Mouse (Mus musculus): ENCODE measurements around the gene Rbfox3. TPM values are rescaled to one million over a fixed set of nuclear protein-coding genes. Genes with fewer than 3 reads are reported as not detected.

Rbfox3 gene
- polyA plus RNA-seq, 1 experiment from 2014 or later = 31.7 TPM

DNA sequence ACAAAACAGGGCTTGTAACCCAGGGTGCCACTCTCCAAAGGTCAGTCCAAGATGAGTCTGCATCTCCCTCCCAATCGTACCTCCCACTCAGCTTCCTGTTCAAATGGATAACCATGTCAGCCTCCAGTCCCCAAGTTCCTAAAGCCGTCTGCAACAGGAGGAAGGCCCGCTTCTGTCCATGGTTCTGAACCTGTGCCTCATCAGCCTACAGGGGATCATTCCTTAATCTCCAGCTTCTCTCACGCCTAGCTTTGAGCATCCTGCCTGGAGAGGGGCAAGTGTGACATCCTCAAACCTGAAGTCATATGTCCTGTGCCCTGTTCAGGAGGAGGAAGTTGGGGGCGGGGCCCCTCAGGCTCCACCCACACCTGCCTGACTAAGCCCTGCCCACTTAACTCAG lies 15.7 kb upstream of the Rbfox3 start:
- H3K9me3 ChIP-seq (ENCODE audit: control insufficient read depth, low read length) = no peaks in the 10 kb centered on the region
- H3K27ac ChIP-seq (replicated peaks; ENCODE audit: low read depth, low read length) = no peak overlapping the region
- WGBS = 10% methylated on average over 5 of the region's 5 CpGs
- H3K4me1 ChIP-seq (ENCODE audit: control insufficient read depth, insufficient read depth, low read length) = no peaks in the 10 kb centered on the region
- ATAC-seq (ENCODE audit: low FRiP score, low TSS enrichment) (no peak), DNase-seq (no peak)
- no peak overlapping the region for H3K4me3 ChIP-seq (replicated peaks; ENCODE audit: low read depth, low read length)
- H3K4me2 ChIP-seq (ENCODE audit: low read length) = no peak overlapping the region
- H3K36me3 ChIP-seq (ENCODE audit: control insufficient read depth, insufficient read depth, low read length) = no peaks in the 10 kb centered on the region
- no peak overlapping the region for H3K9ac ChIP-seq (replicated peaks; ENCODE audit: low read length)
- H3K27me3 ChIP-seq (ENCODE audit: control insufficient read depth, insufficient read depth, low read length) = no peaks in the 10 kb centered on the region

- Histone ChIP-seq H3K4me3 (replicated peaks; ENCODE audit: low read depth, low read length) (no peak overlapping the region), H3K27ac (replicated peaks; ENCODE audit: low read depth, low read length) (no peak overlapping the region), H3K36me3 (ENCODE audit: control insufficient read depth, insufficient read depth, low read length) (no peaks in the 10 kb centered on the region), H3K9ac (replicated peaks; ENCODE audit: low read length) (no peak overlapping the region), H3K4me1 (ENCODE audit: control insufficient read depth, insufficient read depth, low read length) (peaks cover 6% of the 10 kb centered on the region), H3K27me3 (ENCODE audit: control insufficient read depth, insufficient read depth, low read length) (no peaks in the 10 kb centered on the region), H3K9me3 (ENCODE audit: control insufficient read depth, low read length) (no peaks in the 10 kb centered on the region), H3K4me2 (ENCODE audit: low read length) (no peak overlapping the region)
- no peak for DNase-seq
- WGBS = 85% methylated on average over 6 of the region's 6 CpGs
- no peak for ATAC-seq (ENCODE audit: low FRiP score, low TSS enrichment)
Observed at GRCm38 (mm10) chr11:118921852-118922251, 10.5 kb upstream of the Rbfox3 start.

DNA sequence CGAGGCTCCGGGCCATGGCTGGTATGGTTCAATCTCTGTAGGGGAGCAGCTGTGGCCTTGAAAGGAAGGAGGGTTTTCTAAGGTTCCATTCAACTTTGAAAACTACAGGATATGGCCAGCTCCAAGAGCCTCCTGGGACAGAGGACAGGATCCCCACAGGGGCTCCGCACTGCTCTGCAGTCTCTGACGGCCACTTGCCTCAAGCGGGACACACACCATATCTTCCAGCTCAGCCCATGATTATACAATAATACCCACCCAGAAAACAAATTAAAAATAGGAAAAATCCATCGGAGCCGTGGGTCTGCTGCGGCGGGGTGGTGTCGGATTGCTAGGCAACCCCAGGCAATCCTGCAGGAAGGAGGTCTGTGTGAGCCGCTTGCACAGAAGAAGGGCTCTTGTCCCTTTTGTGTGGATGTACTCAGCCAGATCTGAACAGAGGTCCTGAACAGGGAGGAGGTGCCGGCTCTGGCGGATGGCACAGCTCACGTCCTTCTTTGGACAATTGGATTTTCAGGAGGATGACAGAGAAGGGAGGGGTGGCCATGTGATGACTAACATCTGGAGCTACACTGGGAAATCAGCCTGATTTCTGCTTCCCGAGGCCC lies 5.1 kb upstream of the Rbfox3 start:
- Histone ChIP-seq H3K4me1 (ENCODE audit: control insufficient read depth, insufficient read depth, low read length) (peaks cover 16% of the 10 kb centered on the region), H3K36me3 (ENCODE audit: control insufficient read depth, insufficient read depth, low read length) (no peaks in the 10 kb centered on the region), H3K9me3 (ENCODE audit: control insufficient read depth, low read length) (no peaks in the 10 kb centered on the region), H3K27ac (replicated peaks; ENCODE audit: low read depth, low read length) (peak overlapping the region; percentile 68), H3K27me3 (ENCODE audit: control insufficient read depth, insufficient read depth, low read length) (no peaks in the 10 kb centered on the region), H3K4me2 (ENCODE audit: low read length) (peak overlapping the region; percentile 19), H3K9ac (replicated peaks; ENCODE audit: low read length) (no peak overlapping the region), H3K4me3 (replicated peaks; ENCODE audit: low read depth, low read length) (no peak overlapping the region)
- peak; percentile 48; the same call in 1 of the 2 replicates for ATAC-seq (ENCODE audit: low FRiP score, low TSS enrichment)
- peak; percentile 62 for DNase-seq
- WGBS = 2% methylated on average over 15 of the region's 15 CpGs

GRCm38 (mm10) chr11:118915888-118916287 lies 4.5 kb upstream of the Rbfox3 start:
- Histone ChIP-seq H3K4me3 (replicated peaks; ENCODE audit: low read depth, low read length) (no peak overlapping the region), H3K27ac (replicated peaks; ENCODE audit: low read depth, low read length) (peak overlapping the region; percentile 68), H3K36me3 (ENCODE audit: control insufficient read depth, insufficient read depth, low read length) (no peaks in the 10 kb centered on the region), H3K9ac (replicated peaks; ENCODE audit: low read length) (no peak overlapping the region), H3K4me1 (ENCODE audit: control insufficient read depth, insufficient read depth, low read length) (peaks cover 21% of the 10 kb centered on the region), H3K4me2 (ENCODE audit: low read length) (peak overlapping the region; percentile 19; the same call in 1 of the 2 replicates), H3K27me3 (ENCODE audit: control insufficient read depth, insufficient read depth, low read length) (no peaks in the 10 kb centered on the region), H3K9me3 (ENCODE audit: control insufficient read depth, low read length) (no peaks in the 10 kb centered on the region)
- 15% methylated on average over 2 of the region's 2 CpGs for WGBS
- ATAC-seq (ENCODE audit: low FRiP score, low TSS enrichment) (no peak), DNase-seq (peak; percentile 27)

DNA sequence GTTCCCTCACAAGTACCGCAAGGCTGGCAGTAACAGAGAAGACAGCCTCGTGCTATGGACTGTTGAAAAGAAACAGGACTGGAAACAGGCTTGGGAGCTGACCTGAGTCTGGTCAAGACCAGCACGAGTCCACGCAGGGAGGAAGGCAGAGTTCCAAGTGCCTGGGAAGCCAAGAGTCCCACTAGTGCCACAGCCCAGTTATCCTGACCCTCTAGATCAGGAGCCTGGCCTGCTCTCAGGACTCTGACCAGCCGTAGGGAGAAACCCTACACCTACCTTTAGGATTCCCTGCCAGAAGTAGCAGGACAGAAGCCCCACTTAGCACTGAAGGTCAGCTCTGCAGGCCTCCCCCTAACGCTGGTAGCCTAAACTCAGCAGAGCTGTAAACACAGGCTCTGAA lies 1.3 kb upstream of the Rbfox3 start:
- H3K27me3 ChIP-seq (ENCODE audit: control insufficient read depth, insufficient read depth, low read length) = no peaks in the 10 kb centered on the region
- WGBS = 70% methylated on average over 6 of the region's 6 CpGs
- H3K9ac ChIP-seq (replicated peaks; ENCODE audit: low read length) = no peak overlapping the region
- DNase-seq = no peak
- H3K4me1 ChIP-seq (ENCODE audit: control insufficient read depth, insufficient read depth, low read length) = peaks cover 39% of the 10 kb centered on the region
- H3K27ac ChIP-seq (replicated peaks; ENCODE audit: low read depth, low read length) = no peak overlapping the region
- H3K4me3 ChIP-seq (replicated peaks; ENCODE audit: low read depth, low read length) = no peak overlapping the region
- no peak overlapping the region for H3K4me2 ChIP-seq (ENCODE audit: low read length)
- no peaks in the 10 kb centered on the region for H3K36me3 ChIP-seq (ENCODE audit: control insufficient read depth, insufficient read depth, low read length)
- no peak for ATAC-seq (ENCODE audit: low FRiP score, low TSS enrichment)
- H3K9me3 ChIP-seq (ENCODE audit: control insufficient read depth, low read length) = no peaks in the 10 kb centered on the region

- no peak overlapping the region for H3K9ac ChIP-seq (replicated peaks; ENCODE audit: low read length)
- DNase-seq (no peak), ATAC-seq (ENCODE audit: low FRiP score, low TSS enrichment) (no peak)
- H3K27me3 ChIP-seq (ENCODE audit: control insufficient read depth, insufficient read depth, low read length) = no peaks in the 10 kb centered on the region; the same call in 1 of the 2 replicates
- no peak overlapping the region for H3K4me3 ChIP-seq (replicated peaks; ENCODE audit: low read depth, low read length)
- WGBS = 45% methylated on average over 10 of the region's 10 CpGs
- no peaks in the 10 kb centered on the region for H3K9me3 ChIP-seq (ENCODE audit: control insufficient read depth, low read length)
- peaks cover 41% of the 10 kb centered on the region for H3K4me1 ChIP-seq (ENCODE audit: control insufficient read depth, insufficient read depth, low read length)
- no peak overlapping the region for H3K4me2 ChIP-seq (ENCODE audit: low read length)
- H3K27ac ChIP-seq (replicated peaks; ENCODE audit: low read depth, low read length) = peak overlapping the region; percentile 28; the same call in 1 of the 2 replicates
- H3K36me3 ChIP-seq (ENCODE audit: control insufficient read depth, insufficient read depth, low read length) = no peaks in the 10 kb centered on the region
Observed at GRCm38 (mm10) chr11:118910756-118911155, 641 bp downstream of the Rbfox3 start.

GRCm38 (mm10) chr11:118909814-118910201 lies 1.6 kb downstream of the Rbfox3 start:
- Histone ChIP-seq H3K27me3 (ENCODE audit: control insufficient read depth, insufficient read depth, low read length) (no peaks in the 10 kb centered on the region; the same call in 1 of the 2 replicates), H3K9ac (replicated peaks; ENCODE audit: low read length) (peak overlapping the region; percentile 90), H3K36me3 (ENCODE audit: control insufficient read depth, insufficient read depth, low read length) (no peaks in the 10 kb centered on the region), H3K27ac (replicated peaks; ENCODE audit: low read depth, low read length) (peak overlapping the region; percentile 96), H3K4me2 (ENCODE audit: low read length) (peak overlapping the region; percentile 92), H3K4me1 (ENCODE audit: control insufficient read depth, insufficient read depth, low read length) (peaks cover 50% of the 10 kb centered on the region), H3K9me3 (ENCODE audit: control insufficient read depth, low read length) (no peaks in the 10 kb centered on the region), H3K4me3 (replicated peaks; ENCODE audit: low read depth, low read length) (peak overlapping the region; percentile 79)
- 0% methylated on average over 13 of the region's 13 CpGs for WGBS
- DNase-seq (peak; percentile 83), ATAC-seq (ENCODE audit: low FRiP score, low TSS enrichment) (peak; percentile 13; the same call in 1 of the 2 replicates)

- WGBS = 1% methylated on average over 74 of the region's 90 CpGs
- H3K9me3 ChIP-seq (ENCODE audit: control insufficient read depth, low read length) = no peaks in the 10 kb centered on the region
- peak overlapping the region; percentile 90 for H3K9ac ChIP-seq (replicated peaks; ENCODE audit: low read length)
- peak; percentile 67 for ATAC-seq (ENCODE audit: low FRiP score, low TSS enrichment)
- peak; percentile 84 for DNase-seq
- no peaks in the 10 kb centered on the region for H3K36me3 ChIP-seq (ENCODE audit: control insufficient read depth, insufficient read depth, low read length)
- H3K4me2 ChIP-seq (ENCODE audit: low read length) = peak overlapping the region; percentile 92
- peaks cover 52% of the 10 kb centered on the region for H3K4me1 ChIP-seq (ENCODE audit: control insufficient read depth, insufficient read depth, low read length)
- peak overlapping the region; percentile 96 for H3K27ac ChIP-seq (replicated peaks; ENCODE audit: low read depth, low read length)
- H3K27me3 ChIP-seq (ENCODE audit: control insufficient read depth, insufficient read depth, low read length) = no peaks in the 10 kb centered on the region; the same call in 1 of the 2 replicates
- peak overlapping the region; percentile 79 for H3K4me3 ChIP-seq (replicated peaks; ENCODE audit: low read depth, low read length)
Observed at GRCm38 (mm10) chr11:118908981-118909813, 2.2 kb downstream of the Rbfox3 start.
